Mouse (Mus musculus) gastrocnemius, adult 8-10 months (tissue): ENCODE results near the gene Pias1. TPM values are rescaled to one million over a fixed set of nuclear protein-coding genes. Genes with fewer than 3 reads are reported as not detected.
"Not testable (repeated sequence)": the region's sequence is repeated elsewhere in the genome, so short reads cannot be mapped to it uniquely, and the experiment has no call there.

Experiments used
- DNase-seq, 2 experiments: peaks; one replicate each; pipeline ENCODE4 v3.0.0; 2022; ENCODE audit warnings: low spot score in 2 of 2
- total RNA-seq, 4 experiments: library from RNA; stranded (reverse); gene quantifications; 2 replicates each; pipeline ENCODE4 v1.2.4; 2022

The Pias1 gene
- total RNA-seq, 4 experiments from 2014 or later: 15.2 to 21.1 (median 18.4) TPM

GRCm38 (mm10) chr9:62944063-62944462 lies 43.7 kb downstream of the Pias1 start:
- no peak for DNase-seq

DNA sequence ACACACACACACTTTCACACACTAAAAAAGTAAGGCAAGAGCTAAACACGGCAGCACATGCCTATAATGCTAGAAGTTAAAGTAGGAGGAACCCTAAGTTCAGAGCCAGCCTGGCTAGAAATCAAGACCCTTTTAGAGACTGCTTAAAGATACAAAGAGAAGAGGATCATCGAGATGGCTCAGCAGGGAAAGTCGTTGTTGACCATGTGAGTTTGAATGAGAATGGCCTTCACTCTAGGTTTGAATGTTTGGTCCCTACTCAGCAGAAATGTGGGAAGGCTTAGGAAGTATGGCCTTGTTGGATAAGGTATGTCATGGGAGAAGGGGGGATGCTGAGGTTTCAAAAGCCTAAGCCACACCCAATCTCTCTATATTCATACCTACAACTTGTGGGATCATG lies 46.8 kb downstream of the Pias1 start:
- DNase-seq: no peak

GRCm38 (mm10) chr9:62935854-62936253 lies 51.9 kb downstream of the Pias1 start:
- DNase-seq: no peak

GRCm38 (mm10) chr9:62934700-62935400 lies 52.9 kb downstream of the Pias1 start:
- no peak for DNase-seq

- no peak for DNase-seq
Observed at GRCm38 (mm10) chr9:62932575-62933339, 55.0 kb downstream of the Pias1 start.

DNA sequence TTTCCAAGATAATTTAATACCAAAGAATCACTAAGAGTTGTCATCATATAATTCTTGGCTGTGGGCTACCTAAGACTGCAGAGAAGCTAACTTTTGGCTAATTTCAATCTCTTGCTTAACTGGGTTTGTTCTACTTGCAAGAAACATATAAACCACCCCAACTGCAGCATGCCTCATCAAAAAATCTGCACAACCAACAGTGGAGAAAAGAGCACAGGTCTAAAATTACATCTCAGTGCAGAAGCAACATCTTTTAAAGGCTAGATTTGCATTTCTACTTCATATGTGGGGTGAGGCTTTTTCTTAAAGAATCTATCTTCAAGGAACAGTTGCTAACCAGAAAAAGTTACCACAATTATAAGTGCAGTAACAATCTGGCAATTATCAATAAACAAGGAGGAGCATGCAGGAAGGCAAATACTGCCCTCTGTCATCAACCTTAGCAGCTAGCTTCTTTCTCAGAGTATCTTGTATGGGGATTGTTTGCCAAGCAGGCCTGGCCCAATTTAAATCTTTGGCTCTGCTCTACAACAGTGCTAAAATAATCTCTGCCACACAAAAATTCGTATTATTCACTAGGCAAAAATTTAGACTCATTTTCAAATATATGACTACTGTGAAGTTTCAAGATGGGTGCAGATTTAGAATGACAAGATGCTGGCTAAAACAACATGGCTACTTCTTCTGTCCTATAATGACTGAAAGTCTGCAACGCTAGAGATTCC lies 62.7 kb downstream of the Pias1 start:
- no peak for DNase-seq

GRCm38 (mm10) chr9:62920877-62921276 lies 66.8 kb downstream of the Pias1 start:
- no peak for DNase-seq

- no peak for DNase-seq
Observed at GRCm38 (mm10) chr9:62917059-62917458, 70.7 kb downstream of the Pias1 start.

DNA sequence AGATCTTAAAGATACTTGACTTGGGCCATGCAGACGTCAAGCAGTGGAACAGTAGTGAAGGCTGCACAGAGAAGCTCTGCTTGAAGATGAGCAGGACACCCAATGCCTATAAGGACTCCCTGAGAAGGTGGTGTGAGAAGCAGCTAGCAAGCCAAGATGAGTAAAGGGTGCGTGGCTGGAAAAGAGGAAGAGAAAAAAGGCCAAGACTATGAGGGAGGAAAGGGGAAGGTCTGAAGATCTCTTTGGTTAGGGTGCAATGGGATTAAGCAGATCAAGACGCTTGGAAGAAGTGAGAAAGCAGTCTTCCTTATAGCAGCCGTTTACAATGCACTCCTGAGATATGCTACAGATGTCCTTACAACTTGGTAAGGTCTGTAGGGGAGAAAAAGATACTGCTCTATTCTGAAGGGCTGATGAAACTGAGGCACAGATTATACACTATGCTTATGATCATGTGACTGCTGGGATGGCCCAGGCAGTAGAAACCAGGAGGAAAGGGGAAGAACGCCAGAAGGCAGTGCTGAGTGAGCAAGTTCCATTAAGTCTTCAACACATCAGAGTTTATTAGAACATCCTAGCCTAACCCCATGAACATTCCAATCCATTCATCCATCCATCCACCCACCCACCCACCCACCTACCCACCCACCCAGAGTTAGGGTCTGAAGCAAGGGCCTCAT lies 74.2 kb downstream of the Pias1 start:
- DNase-seq: no peak

GRCm38 (mm10) chr9:62905039-62905438 lies 82.7 kb downstream of the Pias1 start:
- DNase-seq: no peak

DNA sequence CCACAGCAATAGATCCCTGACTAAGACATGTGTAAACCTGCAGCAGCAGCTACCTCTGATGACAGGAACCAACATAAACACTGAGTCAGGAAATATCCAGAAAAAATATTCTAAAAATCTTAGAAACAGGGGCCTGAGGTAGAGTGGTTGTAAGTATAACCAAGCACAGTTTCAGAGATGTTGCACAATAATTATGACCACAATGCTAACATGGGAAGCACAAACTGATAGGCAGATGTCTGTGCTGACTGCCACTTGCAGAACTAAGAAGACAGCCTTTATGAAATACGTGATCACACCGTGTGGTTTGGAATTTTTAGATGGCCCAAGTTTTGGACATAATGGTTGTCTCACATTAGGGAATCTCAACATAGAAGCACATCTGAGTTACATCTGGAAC lies 83.9 kb downstream of the Pias1 start:
- DNase-seq: no peak

GRCm38 (mm10) chr9:62901736-62902135 lies 86.0 kb downstream of the Pias1 start:
- no peak for DNase-seq

DNA sequence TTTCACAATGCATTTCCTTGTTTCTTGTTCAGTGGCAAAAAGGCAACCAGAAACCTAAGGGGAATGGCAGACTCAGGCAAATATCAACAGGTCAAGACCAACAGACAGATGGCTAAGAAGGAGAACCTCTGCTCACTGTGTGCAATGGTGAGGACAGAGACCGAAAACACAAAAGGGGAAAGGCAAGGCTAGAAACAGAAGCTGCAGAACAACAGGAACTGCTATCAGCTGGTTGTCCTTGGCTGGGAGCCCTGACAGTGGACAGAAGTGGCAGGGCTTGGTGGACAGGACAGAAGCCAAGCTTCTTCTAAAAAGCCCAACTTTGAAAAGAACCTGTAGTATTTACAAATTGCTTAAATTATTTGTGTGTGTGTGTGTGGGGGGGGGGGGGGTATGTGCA lies 93.2 kb downstream of the Pias1 start:
- DNase-seq: no peak

GRCm38 (mm10) chr9:62881871-62882270 lies 105.9 kb downstream of the Pias1 start:
- no peak for DNase-seq

DNA sequence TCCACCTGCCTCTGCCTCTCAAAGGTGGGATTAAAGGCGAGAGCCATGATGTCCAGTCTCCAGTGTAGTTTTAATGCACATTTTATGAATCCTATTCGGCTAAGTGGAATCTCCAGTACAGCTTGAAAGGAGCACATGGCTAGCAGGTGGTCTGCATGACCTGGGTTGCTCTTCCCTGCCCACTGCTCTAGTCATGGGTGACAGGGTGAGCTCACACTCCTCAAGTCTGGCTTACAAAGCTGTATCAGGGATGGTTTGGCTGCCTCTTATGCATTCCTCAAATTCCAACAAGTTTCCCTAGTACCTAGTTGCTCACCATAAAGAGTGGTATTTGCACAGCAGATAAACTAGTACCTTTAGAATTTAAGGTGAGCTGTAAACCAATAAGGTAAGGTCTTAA lies 109.9 kb downstream of the Pias1 start:
- no peak for DNase-seq

GRCm38 (mm10) chr9:62876966-62877616 lies 110.6 kb downstream of the Pias1 start:
- no peak for DNase-seq

- DNase-seq: no peak
Observed at GRCm38 (mm10) chr9:62870728-62871127, 117.0 kb downstream of the Pias1 start.

DNA sequence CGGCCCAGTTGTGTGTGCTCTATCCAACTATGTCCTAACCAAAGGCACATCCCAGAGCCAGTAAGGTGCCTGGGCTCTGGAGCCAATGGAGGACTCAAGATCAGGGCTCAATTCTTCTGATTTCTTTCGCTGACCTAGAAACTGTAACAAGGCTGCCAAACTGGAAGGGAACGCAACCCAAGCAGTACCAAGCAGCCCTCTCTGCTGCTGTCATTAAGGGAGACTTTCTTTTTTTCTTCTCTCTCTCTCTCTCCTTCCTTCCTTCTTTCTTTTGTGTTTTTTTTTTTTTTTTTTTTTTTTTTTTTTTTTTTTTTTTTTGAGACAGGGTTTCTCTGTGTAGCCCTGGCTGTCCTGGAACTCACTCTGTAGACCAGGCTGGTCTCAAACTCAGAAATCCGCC lies 118.5 kb downstream of the Pias1 start:
- not testable (repeated sequence) for DNase-seq

DNA sequence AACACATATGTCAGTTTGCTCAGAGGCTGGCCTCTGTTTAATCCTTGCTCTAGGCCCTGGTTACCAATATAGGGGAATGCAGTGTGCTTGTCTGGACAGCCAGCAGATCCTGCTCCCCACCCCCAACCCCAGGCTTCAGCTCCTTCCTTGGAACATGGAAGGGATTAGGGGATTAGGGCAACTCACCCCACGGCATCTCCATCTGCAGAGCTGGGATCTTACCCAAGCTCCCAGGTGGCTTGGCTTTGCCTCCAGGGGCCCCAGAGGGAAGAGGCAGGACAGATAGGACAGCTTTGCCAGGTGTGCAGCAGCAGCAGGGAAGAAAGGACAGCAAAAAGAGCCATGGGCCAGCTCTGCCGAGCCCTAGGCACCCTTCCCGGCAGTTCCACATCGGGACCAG lies 126.9 kb downstream of the Pias1 start:
- no peak for DNase-seq

DNA sequence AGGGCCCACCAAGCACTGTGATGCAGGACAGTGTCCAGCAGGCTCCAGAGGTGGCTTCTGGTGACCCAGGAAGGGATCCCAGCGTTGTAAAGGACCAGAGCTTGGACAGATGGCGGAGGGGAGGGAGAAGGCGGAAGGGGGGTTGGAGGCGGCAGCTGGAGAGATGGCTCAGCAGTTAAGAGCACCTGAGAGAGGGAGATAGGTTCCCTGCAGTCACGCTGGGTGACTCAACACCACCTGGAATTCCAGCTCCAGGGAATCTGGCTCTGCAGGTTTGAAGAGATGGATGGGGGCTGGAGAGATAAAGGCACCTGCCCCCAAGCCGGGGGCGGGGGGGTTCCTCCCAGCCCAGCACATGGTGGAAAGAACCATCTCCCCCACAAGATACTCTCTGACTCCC lies 127.6 kb downstream of the Pias1 start:
- DNase-seq: not testable (repeated sequence)
